Mouse (Mus musculus): ENCODE results near the gene Slc9a1. TPM values are rescaled to one million over a fixed set of nuclear protein-coding genes. Genes with fewer than 3 reads are reported as not detected.
A peak's percentile ranks its signal among the peaks of the same experiment; 100 is the strongest.

Slc9a1 gene
- total RNA-seq, 2 experiments from 2014 or later = 8.1 to 11.7 TPM

DNA sequence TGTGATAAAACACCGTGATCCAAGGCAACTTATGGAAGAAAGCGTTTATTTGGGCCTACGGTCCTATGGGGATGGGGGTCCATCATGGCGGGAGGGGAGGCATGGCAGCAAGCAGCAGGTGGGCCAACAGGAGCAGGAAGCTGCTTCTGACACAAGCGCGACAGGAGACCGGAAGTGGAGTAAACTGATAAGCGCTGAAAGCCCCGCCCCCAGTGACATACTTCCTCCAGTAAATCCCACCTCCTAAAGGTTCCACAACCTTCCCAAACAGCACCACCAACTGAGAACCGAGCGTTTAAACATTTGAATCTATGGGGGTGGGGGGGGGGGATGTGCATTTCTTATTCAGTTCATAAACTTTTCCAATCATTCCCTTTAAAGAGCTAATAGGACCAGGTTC is 66.4 kb downstream of the Slc9a1 start:
- intact Hi-C loops (cut with DNase I) = no loop called here
- DNase-seq = no peak
- Histone ChIP-seq H3K27ac (no peak overlapping the region), H3K4me3 (no peak overlapping the region)
- no peak for TF ChIP-seq CTCF (IDR thresholded peaks at IDR 0.05)

DNA sequence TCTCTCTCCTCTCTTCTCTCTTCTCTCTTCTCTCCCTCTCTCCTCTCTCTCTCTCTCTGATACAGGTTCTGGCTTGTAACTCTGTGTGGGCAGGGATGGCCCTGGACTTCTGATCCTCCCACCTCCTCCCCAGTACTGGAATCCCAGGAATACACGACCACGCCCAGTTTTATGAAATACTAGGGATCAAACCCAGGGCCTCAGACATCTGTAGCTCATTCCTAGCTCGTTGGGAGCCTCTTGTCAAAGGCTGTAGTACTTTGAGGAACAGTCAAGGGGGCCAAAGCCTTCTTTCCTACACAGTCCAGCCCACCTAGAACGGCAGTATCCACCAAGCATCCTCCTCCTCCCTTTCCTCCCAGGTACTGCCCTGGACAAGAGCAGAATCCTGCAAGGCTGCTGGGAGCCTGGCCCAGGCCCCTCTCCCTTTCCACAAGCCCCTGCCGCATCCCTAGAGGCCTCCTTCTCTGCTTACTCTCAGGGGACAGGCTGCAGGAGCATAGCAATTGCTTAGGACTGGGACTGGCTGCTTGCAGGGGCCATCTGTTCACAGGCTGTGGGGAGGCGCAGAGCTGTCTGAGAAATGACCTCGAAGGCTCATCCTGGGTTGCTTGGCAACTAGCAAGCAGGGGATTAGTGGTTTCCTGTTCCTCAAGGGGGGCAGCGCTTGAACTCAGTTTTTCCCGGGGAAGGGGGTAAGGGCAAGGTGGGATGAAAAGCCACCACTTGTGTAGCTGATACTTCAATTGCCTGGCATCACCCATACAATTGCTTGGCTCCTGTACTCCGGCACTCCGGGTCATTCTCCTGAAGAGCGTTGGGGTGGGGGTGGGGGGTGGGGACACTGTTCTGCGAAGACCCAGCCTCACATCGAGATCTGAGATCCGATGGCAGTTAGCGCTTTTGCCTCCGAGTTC is 70.2 kb downstream of the Slc9a1 start:
- DNase-seq = peak; percentile 44
- peak overlapping the region; percentile 57 for H3K4me3 ChIP-seq
- peak overlapping the region; percentile 71 for H3K27ac ChIP-seq
- intact Hi-C loops (cut with DNase I) = no loop called here
- TF ChIP-seq CTCF (IDR thresholded peaks at IDR 0.05) = no peak

DNA sequence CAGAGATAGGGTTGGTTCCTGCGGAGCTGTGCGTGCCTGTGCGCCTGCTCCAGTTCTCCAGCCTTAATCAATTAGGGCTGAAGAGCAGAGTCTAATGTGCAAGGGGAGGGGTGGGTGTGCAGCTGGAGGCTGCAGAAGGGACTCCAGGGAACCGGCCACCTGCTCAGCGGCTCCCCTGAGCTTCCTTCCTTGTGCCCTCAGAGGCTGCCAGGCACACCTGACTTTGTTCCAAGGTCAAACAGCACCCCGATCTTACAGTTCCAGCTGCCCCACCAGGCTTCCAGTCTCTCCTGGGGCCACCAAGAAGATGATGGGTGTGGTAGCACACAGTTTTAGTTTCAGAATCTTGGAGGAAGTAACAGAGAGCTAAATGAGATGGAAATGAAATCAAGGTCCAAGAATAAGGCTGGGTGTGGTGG is 70.9 kb downstream of the Slc9a1 start:
- H3K4me3 ChIP-seq = peak overlapping the region; percentile 57
- no peak for TF ChIP-seq CTCF (IDR thresholded peaks at IDR 0.05)
- intact Hi-C loops (cut with DNase I) = no loop called here
- DNase-seq = no peak
- peak overlapping the region; percentile 71 for H3K27ac ChIP-seq

DNA sequence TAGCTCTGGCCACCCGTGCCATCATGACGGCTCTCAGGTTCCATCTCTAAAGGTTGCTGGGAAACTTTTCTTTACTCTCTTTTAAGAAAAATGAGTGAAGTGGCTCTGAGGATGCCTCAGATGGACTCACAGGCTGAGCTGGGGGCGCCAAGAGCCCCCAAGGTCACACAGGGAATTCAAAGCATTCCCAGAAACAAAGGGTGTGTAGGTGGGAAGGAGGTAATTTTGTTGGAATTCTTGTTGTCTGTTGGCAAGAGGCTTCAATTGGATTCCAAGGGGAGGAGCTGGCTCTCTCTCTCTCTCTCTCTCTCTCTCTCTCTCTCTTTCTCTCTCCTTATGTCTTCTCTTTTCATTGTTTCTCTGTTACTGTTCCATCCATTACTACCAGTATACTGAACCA is 72.7 kb downstream of the Slc9a1 start:
- intact Hi-C loops (cut with DNase I) = no loop called here
- no peak overlapping the region for H3K4me3 ChIP-seq
- DNase-seq = no peak
- TF ChIP-seq CTCF (IDR thresholded peaks at IDR 0.05) = no peak
- no peak overlapping the region for H3K27ac ChIP-seq

DNA sequence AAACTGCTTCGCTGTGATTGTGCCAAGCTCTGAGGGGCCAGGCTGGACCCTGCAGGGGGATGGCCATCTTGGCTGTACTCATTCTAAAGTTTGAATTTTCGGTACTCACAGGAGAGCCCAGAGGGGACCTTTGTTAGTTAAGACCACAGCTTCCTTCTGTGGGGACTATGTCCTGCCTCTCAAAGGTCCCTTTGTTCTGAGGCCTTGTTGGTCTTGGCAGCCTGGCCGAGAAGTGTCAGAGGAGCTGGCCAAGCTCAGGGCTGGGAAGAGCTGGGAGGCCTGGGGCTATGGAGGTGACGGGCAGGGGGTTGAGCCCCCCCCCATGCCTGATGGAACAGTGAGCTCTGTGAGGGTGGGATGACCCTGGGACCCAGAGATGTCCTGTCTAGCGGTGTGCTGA is 73.6 kb downstream of the Slc9a1 start:
- Histone ChIP-seq H3K4me3 (no peak overlapping the region), H3K27ac (no peak overlapping the region; the same call in 1 of the 2 replicates)
- intact Hi-C loops (cut with DNase I) = no loop called here
- no peak for TF ChIP-seq CTCF (IDR thresholded peaks at IDR 0.05)
- no peak for DNase-seq

DNA sequence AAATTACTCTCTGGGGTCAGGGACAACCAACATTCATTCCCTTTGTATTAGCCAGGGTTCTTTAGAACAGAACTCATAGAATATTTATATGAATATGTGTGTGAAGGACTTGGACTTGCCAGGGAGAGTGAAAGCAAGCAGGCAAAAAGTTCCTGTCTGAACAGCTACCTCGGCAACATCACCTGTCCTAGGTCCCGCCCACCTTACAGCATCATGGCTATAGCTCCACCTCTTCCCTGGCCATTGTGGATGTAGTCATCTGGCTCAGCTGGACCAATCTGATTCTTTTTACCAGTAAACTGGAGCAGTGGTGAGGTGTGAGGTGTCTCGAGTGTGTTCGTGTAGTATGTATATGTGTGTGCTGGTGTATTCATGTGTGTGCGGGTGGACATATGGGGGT is 76.2 kb downstream of the Slc9a1 start:
- DNase-seq = no peak
- TF ChIP-seq CTCF (IDR thresholded peaks at IDR 0.05) = no peak
- intact Hi-C loops (cut with DNase I) = no loop called here

DNA sequence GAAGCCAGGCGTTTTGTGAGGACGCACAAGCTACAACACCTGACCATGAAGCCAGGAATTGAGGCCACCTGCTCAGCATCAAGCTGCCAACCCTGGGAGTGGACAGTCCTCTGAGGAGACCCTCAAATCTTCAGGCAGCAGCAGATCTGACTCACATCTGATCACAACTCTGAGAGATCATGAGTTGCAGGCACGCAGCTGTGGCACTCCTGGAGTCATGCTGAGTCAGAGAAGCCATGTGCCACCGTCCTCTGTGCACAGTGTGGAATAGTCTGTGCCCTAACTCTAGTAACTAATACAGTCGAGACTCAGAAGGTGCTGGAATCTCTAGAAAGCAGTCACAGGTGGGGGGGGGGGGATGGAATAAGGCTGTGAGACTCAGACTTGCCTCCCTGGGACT is 77.9 kb downstream of the Slc9a1 start:
- intact Hi-C loops (cut with DNase I) = no loop called here
- Histone ChIP-seq H3K27ac (no peak overlapping the region), H3K4me3 (no peak overlapping the region)
- TF ChIP-seq CTCF (IDR thresholded peaks at IDR 0.05) = no peak
- DNase-seq = no peak

More for the DNA sequence above, 76.2 kb downstream of the Slc9a1 start:
- Histone ChIP-seq H3K4me3 (no peak overlapping the region), H3K27ac (no peak overlapping the region)

DNA sequence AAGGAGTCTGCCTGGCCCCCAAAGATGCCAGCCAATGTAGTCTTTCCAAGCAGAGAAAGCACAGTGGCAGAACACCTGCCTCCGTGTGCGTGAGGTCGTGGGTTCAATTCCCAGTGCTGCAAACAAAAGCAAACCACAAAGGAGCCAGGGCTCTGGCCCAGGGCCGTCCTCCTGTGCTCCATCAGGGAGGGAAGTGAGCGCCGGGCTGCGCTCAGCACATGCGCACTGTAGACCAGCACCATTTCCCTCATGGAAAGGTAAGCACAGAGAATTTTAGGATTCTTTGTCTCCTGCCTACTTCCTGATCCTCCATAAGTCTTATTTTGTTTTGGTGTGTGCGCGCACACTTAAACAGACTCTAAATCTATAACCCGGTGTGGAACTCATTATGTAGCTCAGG is 78.5 kb downstream of the Slc9a1 start:
- no peak for DNase-seq
- intact Hi-C loops (cut with DNase I) = no loop called here
- H3K27ac ChIP-seq = no peak overlapping the region
- TF ChIP-seq CTCF (IDR thresholded peaks at IDR 0.05) = no peak
- no peak overlapping the region for H3K4me3 ChIP-seq

DNA sequence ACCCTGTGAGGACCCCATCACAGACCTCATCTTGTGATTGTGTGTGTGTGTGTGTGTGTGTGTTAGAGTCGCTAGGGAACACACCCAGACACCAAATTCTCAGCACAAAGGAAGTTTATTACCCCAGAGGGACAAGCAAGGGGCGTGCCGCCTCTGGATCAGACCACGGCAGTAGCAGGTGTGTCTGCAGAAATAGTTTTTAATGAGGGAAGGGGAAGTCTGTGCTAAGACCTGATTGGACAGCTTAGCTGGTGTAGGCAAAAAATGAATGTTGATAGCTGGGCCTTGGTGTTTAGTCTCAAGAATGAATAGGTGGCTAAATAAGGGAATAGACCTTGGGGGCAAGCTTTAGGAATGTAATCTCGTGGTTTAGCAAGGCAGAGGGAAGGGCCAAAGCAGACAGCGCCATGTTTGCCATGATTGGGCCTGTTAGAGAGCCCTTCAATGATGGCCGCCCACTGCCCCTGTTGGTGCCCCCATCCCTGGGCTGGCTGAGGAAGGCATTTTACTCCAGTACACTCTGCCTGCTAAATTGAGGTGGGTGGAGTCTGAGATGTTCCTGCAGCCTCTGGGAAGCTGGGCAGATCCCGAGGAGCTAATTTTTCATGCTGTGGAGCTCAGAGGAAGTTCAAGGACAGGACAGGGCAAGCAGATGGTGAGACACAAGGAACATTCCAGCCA is 79.3 kb downstream of the Slc9a1 start:
- intact Hi-C loops (cut with DNase I) = no loop called here
- no peak overlapping the region for H3K27ac ChIP-seq
- DNase-seq = no peak
- H3K4me3 ChIP-seq = no peak overlapping the region
- no peak for TF ChIP-seq CTCF (IDR thresholded peaks at IDR 0.05)

DNA sequence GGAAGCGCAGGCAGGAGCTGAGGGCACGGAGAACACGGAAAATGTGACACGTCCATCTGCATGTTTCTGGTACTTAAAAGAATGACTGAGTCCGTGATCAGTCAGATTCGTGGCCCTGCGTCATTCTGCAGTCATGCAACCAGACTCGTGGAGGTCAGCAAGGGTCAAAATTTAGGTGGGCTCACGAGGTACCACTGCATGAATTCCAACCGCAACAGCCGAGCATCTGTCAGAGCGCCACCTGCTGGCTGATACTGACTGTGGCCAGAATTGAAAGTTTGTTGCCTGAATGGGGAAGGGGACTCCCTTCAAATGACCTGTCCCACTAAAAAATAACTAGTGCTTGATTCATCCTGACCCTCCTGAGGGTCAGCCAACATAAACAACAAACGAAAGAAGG is 80.2 kb downstream of the Slc9a1 start:
- intact Hi-C loops (cut with DNase I) = loop anchor here (1.0 to 2.0 kb wide), 2 partner anchors 25 to 141 kb away; no protein-coding TSS in a partner anchor
- DNase-seq = peak; percentile 65
- Histone ChIP-seq H3K4me3 (no peak overlapping the region), H3K27ac (no peak overlapping the region)
- TF ChIP-seq CTCF (IDR thresholded peaks at IDR 0.05) = peak; percentile 88

DNA sequence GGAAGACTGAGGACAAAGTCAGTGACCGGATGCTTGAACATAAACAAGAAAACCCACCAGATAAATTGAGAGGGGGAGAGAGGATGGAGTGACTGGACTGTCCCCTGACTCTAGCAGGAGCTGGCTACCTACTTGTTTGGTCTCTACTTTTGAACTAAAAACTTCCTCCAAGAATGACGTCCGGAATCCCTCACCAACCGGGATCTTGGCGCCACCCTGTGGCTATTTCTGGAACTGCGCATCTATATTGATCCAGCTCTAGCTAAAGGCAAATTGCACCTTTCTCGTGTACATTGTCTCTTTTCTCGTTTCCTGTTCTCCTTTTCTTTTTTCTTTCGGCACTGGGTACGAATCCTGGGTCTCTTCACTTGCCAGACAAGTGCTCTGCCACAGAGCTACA is 82.0 kb downstream of the Slc9a1 start:
- peak; percentile 83 for DNase-seq
- no peak overlapping the region for H3K4me3 ChIP-seq
- peak; percentile 98 for TF ChIP-seq CTCF (IDR thresholded peaks at IDR 0.05)
- intact Hi-C loops (cut with DNase I) = loop anchor here (2.0 kb wide), 1 partner anchor 143 kb away; no protein-coding TSS in a partner anchor
- H3K27ac ChIP-seq = no peak overlapping the region

DNA sequence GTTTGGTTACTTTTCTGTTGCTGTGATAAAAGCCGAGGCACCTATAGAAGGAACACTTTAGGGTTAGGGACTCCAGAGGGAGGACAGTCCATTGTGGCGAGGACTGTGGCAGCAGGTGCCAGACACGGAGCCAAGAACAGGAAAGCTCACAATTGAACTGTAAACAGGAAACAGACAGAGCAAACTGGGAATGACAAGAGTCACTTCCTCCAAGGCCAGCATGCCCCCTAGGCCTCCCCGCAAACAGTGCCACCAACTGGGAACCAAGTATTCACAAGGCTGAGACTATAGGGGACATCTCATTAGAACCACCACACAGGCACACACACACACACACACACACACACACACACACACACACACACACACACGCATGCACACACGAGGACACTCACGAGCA is 82.9 kb downstream of the Slc9a1 start:
- H3K27ac ChIP-seq = no peak overlapping the region
- DNase-seq = no peak
- TF ChIP-seq CTCF (IDR thresholded peaks at IDR 0.05) = no peak
- intact Hi-C loops (cut with DNase I) = no loop called here
- H3K4me3 ChIP-seq = no peak overlapping the region

DNA sequence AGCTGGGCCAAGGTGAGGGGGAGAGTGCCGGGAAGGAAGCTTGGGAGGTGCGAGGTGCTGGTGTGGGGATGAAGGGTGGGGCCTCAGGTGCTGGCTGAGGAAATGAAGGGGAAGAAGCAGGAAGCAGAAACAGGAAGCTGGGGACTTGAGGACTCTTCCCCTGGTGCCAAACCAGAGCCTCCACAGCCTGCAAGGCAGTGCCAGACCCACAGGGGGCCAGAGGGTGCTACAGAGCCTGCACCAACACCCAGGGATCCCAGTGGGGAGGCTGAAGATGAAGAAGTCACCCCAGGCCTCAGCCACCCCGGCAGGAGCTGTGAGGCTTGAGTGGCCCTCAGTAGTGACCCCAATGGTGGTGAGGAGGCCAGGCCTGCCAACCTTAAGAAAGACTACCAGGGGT is 88.5 kb downstream of the Slc9a1 start:
- intact Hi-C loops (cut with DNase I) = no loop called here
- no peak for TF ChIP-seq CTCF (IDR thresholded peaks at IDR 0.05)
- DNase-seq = no peak
- Histone ChIP-seq H3K27ac (no peak overlapping the region), H3K4me3 (no peak overlapping the region)

Measured in gastrocnemius, adult 2 months (tissue).